Comparison of ENCODE assay signal across 10 mouse cellular contexts in genomic region chr15:99031388-99031675, GRCm38 (mm10). TPM values are rescaled to one million over a fixed set of nuclear protein-coding genes. Genes with fewer than 3 reads are reported as not detected.
DNase-seq lines count a peak whose midpoint lies in the region; ATAC-seq and TF ChIP-seq lines count a peak whose summit lies in the region.
"Had no signal": no experiment of that assay in that cellular context is flagged by ENCODE, and none has a peak within 500 bp of the region (broad histone marks: within the 10 kb centered on the region; RNA-seq: fewer than 3 reads in every experiment).

No protein-coding gene starts in this region.

- WGBS in kidney, adult 2 months, result 54% methylated on average over 4 of the region's 4 CpGs
- 88% methylated on average over 4 of the region's 4 CpGs for WGBS in forebrain, embryonic 11.5 days
- WGBS in liver, embryonic 13.5 days (ENCODE audit: insufficient replicate concordance), result 22% methylated on average over 4 of the region's 4 CpGs

- no peak for ATAC-seq in forebrain, embryonic 11.5 days (replicated peaks; ENCODE audit: low FRiP score)
- no peak for ATAC-seq in liver, embryonic 13.5 days (ENCODE audit: low read depth)

- no peak for TF ChIP-seq CTCF in kidney, adult 2 months (conservative IDR thresholded peaks at IDR 0.05; ENCODE audit: insufficient read depth, insufficient read length, low read depth, low read length)

- DNase-seq in kidney, adult 2 months, result no peak
- DNase-seq in kidney, adult 9 months, result no peak
- no peak for DNase-seq in ES-E14 (ENCODE audit: low read depth, low spot score)
- no peak for DNase-seq in forebrain, embryonic 11.5 days (ENCODE audit: low spot score)
- DNase-seq in liver, embryonic 13.5 days, result no peak
- DNase-seq in left cerebral cortex, postnatal 25 days (ENCODE audit: low spot score in 2 of 2), result no peak
- no peak for DNase-seq in ovary, adult 18-20 months (ENCODE audit: low spot score)
- DNase-seq in right cerebral cortex, postnatal 14 days, result no peak

- H3K4me2 ChIP-seq in forebrain, embryonic 11.5 days (ENCODE audit: low read depth, low read length, severe bottlenecking), result peak overlapping the region; percentile 65
- peak overlapping the region; percentile 94 for H3K4me2 ChIP-seq in liver, embryonic 13.5 days

- peaks cover 5% of the 10 kb centered on the region; the same call in 1 of the 2 replicates for H3K36me3 ChIP-seq in kidney, adult 2 months (ENCODE audit: control insufficient read depth, insufficient read depth, low read length)
- H3K36me3 ChIP-seq in ES-E14 (ENCODE audit: control insufficient read depth, insufficient read depth, low read length, poor library complexity, severe bottlenecking), result peaks cover 24% of the 10 kb centered on the region
- H3K36me3 ChIP-seq in forebrain, embryonic 11.5 days (ENCODE audit: control insufficient read depth, insufficient read depth, low read length), result no peaks in the 10 kb centered on the region; the same call in 1 of the 2 replicates
- peaks cover 41% of the 10 kb centered on the region for H3K36me3 ChIP-seq in liver, embryonic 13.5 days

- H3K4me1 ChIP-seq in kidney, adult 2 months (ENCODE audit: control insufficient read depth, insufficient read depth, low read length), result peaks cover 29% of the 10 kb centered on the region; the same call in 1 of the 2 replicates
- H3K4me1 ChIP-seq in ES-E14 (ENCODE audit: control insufficient read depth in 2 of 2, insufficient read depth in 2 of 2, low read length in 2 of 2, poor library complexity in 1 of 2), result no peaks in the 10 kb centered on the region; a peak in 1 of 4 replicates
- peaks cover 20% of the 10 kb centered on the region for H3K4me1 ChIP-seq in forebrain, embryonic 11.5 days (replicated peaks; ENCODE audit: control insufficient read depth, insufficient read depth, low read length)
- peaks cover 61% of the 10 kb centered on the region for H3K4me1 ChIP-seq in liver, embryonic 13.5 days (replicated peaks)

- H3K27ac ChIP-seq in kidney, adult 2 months (ENCODE audit: insufficient read depth, low read depth, low read length), result peak overlapping the region; percentile 81
- H3K27ac ChIP-seq in ES-E14 (ENCODE audit: insufficient read depth, low read depth, low read length, poor library complexity, severe bottlenecking), result no peak overlapping the region
- H3K27ac ChIP-seq in forebrain, embryonic 11.5 days (ENCODE audit: low read depth, low read length), result no peak overlapping the region
- H3K27ac ChIP-seq in liver, embryonic 13.5 days, result peak overlapping the region; percentile 98

- intact Hi-C loops in left cerebral cortex, postnatal 25 days (cut with DNase I), result no loop called here

- H3K4me3 ChIP-seq in kidney, adult 2 months (ENCODE audit: insufficient read depth, low read depth, low read length), result peak overlapping the region; percentile 73
- peak overlapping the region; percentile 94 for H3K4me3 ChIP-seq in ES-E14 (ENCODE audit: insufficient read depth in 1 of 2, low read depth in 1 of 2, low read length in 2 of 2, poor library complexity in 1 of 2, severe bottlenecking in 1 of 2)
- peak overlapping the region; percentile 58 for H3K4me3 ChIP-seq in forebrain, embryonic 11.5 days (ENCODE audit: low read depth, low read length)
- H3K4me3 ChIP-seq in liver, embryonic 13.5 days (replicated peaks), result peak overlapping the region; percentile 98

- no peaks in the 10 kb centered on the region for H3K27me3 ChIP-seq in kidney, adult 2 months (replicated peaks; ENCODE audit: control insufficient read depth, insufficient read depth, low read length)
- no peaks in the 10 kb centered on the region for H3K27me3 ChIP-seq in forebrain, embryonic 11.5 days (ENCODE audit: control insufficient read depth, insufficient read depth, low read length)
- no peaks in the 10 kb centered on the region for H3K27me3 ChIP-seq in liver, embryonic 13.5 days

- in situ Hi-C loops in ES-E14 (cut with MboI; ENCODE audit: low sequenced_read_pairs in 2 of 2, unreplicated experiment in 2 of 2), result no loop called here

- peak overlapping the region; percentile 95 for H3K9ac ChIP-seq in ES-E14 (ENCODE audit: insufficient read depth, low read depth, low read length, poor library complexity, severe bottlenecking)
- peak overlapping the region; percentile 24; the same call in 1 of the 2 replicates for H3K9ac ChIP-seq in forebrain, embryonic 11.5 days (ENCODE audit: low read length)
- H3K9ac ChIP-seq in liver, embryonic 13.5 days, result peak overlapping the region; percentile 98

- TF ChIP-seq POLR2A in kidney, adult 2 months (IDR thresholded peaks at IDR 0.05; ENCODE audit: low read depth, low read length), result no peak

- H3K9me3 ChIP-seq in ES-E14 (ENCODE audit: control insufficient read depth, insufficient read depth, low read depth, low read length), result no peaks in the 10 kb centered on the region
- no peaks in the 10 kb centered on the region for H3K9me3 ChIP-seq in forebrain, embryonic 11.5 days (ENCODE audit: control insufficient read depth, low read length)
- no peaks in the 10 kb centered on the region for H3K9me3 ChIP-seq in liver, embryonic 13.5 days (replicated peaks)

TF ChIP-seq in ES-E14, 5 proteins besides CTCF, POLR2A, EP300 and RAD21:
- TF ChIP-seq HCFC1 (IDR thresholded peaks at IDR 0.05; ENCODE audit: borderline replicate concordance, insufficient read depth, low read length) (no peak), CHD2 (IDR thresholded peaks at IDR 0.05; ENCODE audit: low read depth, low read length) (no peak), ZNF384 (IDR thresholded peaks at IDR 0.05; ENCODE audit: low read depth, low read length) (no peak), ZC3H11A (IDR thresholded peaks at IDR 0.05; ENCODE audit: borderline replicate concordance, low read depth, low read length) (no peak), MAFK (IDR thresholded peaks at IDR 0.05; ENCODE audit: insufficient read depth, low read depth, low read length) (no peak)

RNA-seq across cellular contexts. Expression of gene Tuba1c, which starts 1.6 kb away (rescaled TPM):
- polyA plus RNA-seq in kidney, adult 2 months (2012; rRNA removed), result 128 and 146 TPM in 2 replicates
- total RNA-seq in ES-E14 (2012; rRNA removed), result 335 and 424 TPM in 2 replicates
- polyA plus RNA-seq in forebrain, embryonic 11.5 days (2014; fragmentation: Nextera tagmentation; extraction: Ambion mirVana), result 142 and 160 TPM in 2 replicates
- polyA plus RNA-seq in liver, embryonic 13.5 days (2015; fragmentation: Nextera tagmentation; extraction: Ambion mirVana), result 239 and 246 TPM in 2 replicates
- 10 to 100 TPM; 71.0 to 80.5 TPM for total RNA-seq in left cerebral cortex, postnatal 25 days (2021)

RNA-seq across cellular contexts. Expression of gene Prph, which starts 23.6 kb away (rescaled TPM):
- polyA plus RNA-seq in kidney, adult 2 months (2012; rRNA removed), result 1.7 and 3.2 TPM in 2 replicates
- 15.1 and 20.6 TPM in 2 replicates for total RNA-seq in ES-E14 (2012; rRNA removed)
- polyA plus RNA-seq in forebrain, embryonic 11.5 days (2014; fragmentation: Nextera tagmentation; extraction: Ambion mirVana), result 0.19 and 0.94 TPM in 2 replicates
- 0.54 and 0.62 TPM in 2 replicates for polyA plus RNA-seq in liver, embryonic 13.5 days (2015; fragmentation: Nextera tagmentation; extraction: Ambion mirVana)
- 1 to 10 TPM; 1.4 to 1.6 TPM for total RNA-seq in left cerebral cortex, postnatal 25 days (2021)
- total RNA-seq: neutrophil, adult 5-6 weeks had no signal

RNA-seq across cellular contexts. Expression of gene Troap, which starts 43.0 kb away (rescaled TPM):
- 0.29 and 0.33 TPM in 2 replicates for polyA plus RNA-seq in kidney, adult 2 months (2012; rRNA removed)
- 27.8 and 32.1 TPM in 2 replicates for total RNA-seq in ES-E14 (2012; rRNA removed)
- 38.8 and 40.2 TPM in 2 replicates for polyA plus RNA-seq in forebrain, embryonic 11.5 days (2014; fragmentation: Nextera tagmentation; extraction: Ambion mirVana)
- 14.5 and 18.9 TPM in 2 replicates for polyA plus RNA-seq in liver, embryonic 13.5 days (2015; fragmentation: Nextera tagmentation; extraction: Ambion mirVana)
- under 1 TPM; 0.69 TPM for total RNA-seq in left cerebral cortex, postnatal 25 days (2021)

RNA-seq across cellular contexts. Expression of gene C1ql4, which starts 56.3 kb away (rescaled TPM):
- polyA plus RNA-seq in kidney, adult 2 months (2012; rRNA removed), result 0.44 and 0.61 TPM in 2 replicates
- 3.1 and 3.7 TPM in 2 replicates for total RNA-seq in ES-E14 (2012; rRNA removed)
- polyA plus RNA-seq in forebrain, embryonic 11.5 days (2014; fragmentation: Nextera tagmentation; extraction: Ambion mirVana), result 0.12 TPM in 1 of 2 replicates, not detected in the other
- not detected in 2 replicates for polyA plus RNA-seq in liver, embryonic 13.5 days (2015; fragmentation: Nextera tagmentation; extraction: Ambion mirVana)
- total RNA-seq in left cerebral cortex, postnatal 25 days (2021), result not detected
- total RNA-seq: gastrocnemius, adult 18-20 months; neutrophil, adult 5-6 weeks had no signal

Comparison
In these comparisons a context has a peak if more than half of its experiments do, and no peak if none do; other contexts are left out.
1. H3K27ac ChIP-seq: peak in kidney, adult 2 months (single experiment) and liver, embryonic 13.5 days (single experiment); none in ES-E14 (single experiment) and forebrain, embryonic 11.5 days (single experiment).
2. H3K9ac ChIP-seq: peak in every context shown above with its lines; median percentile 98 in liver, embryonic 13.5 days; 95 in ES-E14; 24 in forebrain, embryonic 11.5 days.
3. RNA of gene Troap, which starts 43.0 kb away (polyA plus RNA-seq): 38.8 to 40.2 TPM in forebrain, embryonic 11.5 days and 14.5 to 18.9 TPM in liver, embryonic 13.5 days; 0.29 to 0.33 TPM in kidney, adult 2 months; every median in the first group is over 10 times any median in the second.
4. Peak in every context shown above with its lines, with median percentiles within 50 percentile points of each other: H3K4me3 ChIP-seq.